Mouse (Mus musculus) pancreas, adult 10 weeks (tissue): ENCODE results near the gene Olfr1066. TPM values are rescaled to one million over a fixed set of nuclear protein-coding genes. Genes with fewer than 3 reads are reported as not detected.

ENCODE experiments used
- polyA plus RNA-seq: library from polyadenylated mRNA; stranded (reverse); fragments of 350-450 nt; fragmentation: Illumina TruSeq; extraction: RNeasy Lipid Tissue Mini Kit (QIAGEN cat#74804); gene quantifications from one replicate; pipeline ENCODE4 v1.2.3, GENCODE M21; 2015; ENCODE audit warnings: low read depth, low replicate concordance; ENCODE audit not compliant: insufficient read depth

Olfr1066 gene
- polyA plus RNA-seq = not detected

GRCm38 (mm10) chr2:86456169-86456568 lies at the start of gene Olfr1066:
Gene Olfr1066 (minus strand): TSS chr2:86456269.

GRCm38 (mm10) chr2:86487286-86487685 lies 31.2 kb upstream of the Olfr1066 start, which contains the start of gene Olfr228:
Gene Olfr228 (minus strand): TSS chr2:86487386.

GRCm38 (mm10) chr2:86450491-86450890 lies 5.6 kb downstream of the Olfr1066 start, which contains the start of gene Olfr1065:
Gene Olfr1065 (minus strand): TSS chr2:86450591.

GRCm38 (mm10) chr2:86426649-86427048 lies 29.4 kb downstream of the Olfr1066 start, which contains the start of gene Olfr1062:
Gene Olfr1062 (minus strand): TSS chr2:86426749.

GRCm38 (mm10) chr2:86413950-86414349 lies 42.1 kb downstream of the Olfr1066 start, which contains the start of gene Olfr1061:
Gene Olfr1061 (minus strand): TSS chr2:86414050.

Other genes with a start within 250 kb of the Olfr1066 start
- not detected for gene Olfr1046, start 237.0 kb downstream of the Olfr1066 start, polyA plus RNA-seq
- not detected for gene Olfr1047, start 224.9 kb downstream of the Olfr1066 start, polyA plus RNA-seq
- gene Olfr1048, start 216.0 kb downstream of the Olfr1066 start, polyA plus RNA-seq = not detected
- not detected for gene Olfr1049, start 197.9 kb downstream of the Olfr1066 start, polyA plus RNA-seq
- gene Olfr1051, start 177.2 kb downstream of the Olfr1066 start, polyA plus RNA-seq = not detected
- gene Olfr1052, start 163.8 kb downstream of the Olfr1066 start, polyA plus RNA-seq = not detected
- gene Olfr1053, start 141.0 kb downstream of the Olfr1066 start, polyA plus RNA-seq = not detected
- not detected for gene Olfr1054, start 120.8 kb downstream of the Olfr1066 start, polyA plus RNA-seq
- not detected for gene Olfr1055, start 106.0 kb downstream of the Olfr1066 start, polyA plus RNA-seq
- not detected for gene Olfr1056, start 93.8 kb downstream of the Olfr1066 start, polyA plus RNA-seq
- gene Olfr1057, start 77.9 kb downstream of the Olfr1066 start, polyA plus RNA-seq = not detected
- not detected for gene Olfr1058, start 67.7 kb downstream of the Olfr1066 start, polyA plus RNA-seq
- not detected for gene Olfr1061, start 42.2 kb downstream of the Olfr1066 start, polyA plus RNA-seq
- gene Olfr1062, start 29.5 kb downstream of the Olfr1066 start, polyA plus RNA-seq = not detected
- gene Olfr1065, start 5.7 kb downstream of the Olfr1066 start, polyA plus RNA-seq = not detected
- gene Olfr228, start 31.1 kb upstream of the Olfr1066 start, polyA plus RNA-seq = not detected
- not detected for gene Olfr1076, start 52.2 kb upstream of the Olfr1066 start, polyA plus RNA-seq
- not detected for gene Olfr1079, start 86.2 kb upstream of the Olfr1066 start, polyA plus RNA-seq
- gene Olfr1080, start 102.0 kb upstream of the Olfr1066 start, polyA plus RNA-seq = not detected
- not detected for gene Olfr1082, start 142.7 kb upstream of the Olfr1066 start, polyA plus RNA-seq
- not detected for gene Olfr1084, start 183.5 kb upstream of the Olfr1066 start, polyA plus RNA-seq
- gene Olfr1085, start 205.8 kb upstream of the Olfr1066 start, polyA plus RNA-seq = not detected
- gene Olfr1086, start 223.8 kb upstream of the Olfr1066 start, polyA plus RNA-seq = not detected
- not detected for gene Olfr1087, start 242.1 kb upstream of the Olfr1066 start, polyA plus RNA-seq